Mouse (Mus musculus): Measurements from ENCODE around the gene E2f8. TPM values are rescaled to one million over a fixed set of nuclear protein-coding genes. Genes with fewer than 3 reads are reported as not detected.

E2f8 gene
- polyA plus RNA-seq, 1 experiment from 2014 or later: 23.0 TPM

GRCm38 (mm10) chr7:48909342-48909671, 27.9 kb upstream of the E2f8 start:
- H3K27ac ChIP-seq (ENCODE audit: poor library complexity, severe bottlenecking): no peak overlapping the region
- WGBS: 63% methylated on average over 4 of the region's 4 CpGs
- H3K4me1 ChIP-seq (replicated peaks): peaks cover 7% of the 10 kb centered on the region
- no peak overlapping the region for H3K4me3 ChIP-seq
- H3K4me2 ChIP-seq: no peak overlapping the region
- no peaks in the 10 kb centered on the region for H3K9me3 ChIP-seq (replicated peaks)
- no peak overlapping the region for H3K9ac ChIP-seq
- ATAC-seq (ENCODE audit: insufficient number of reproducible peaks, low FRiP score): no peak
- no peaks in the 10 kb centered on the region for H3K36me3 ChIP-seq
- H3K27me3 ChIP-seq (replicated peaks): no peaks in the 10 kb centered on the region

- Histone ChIP-seq H3K27me3 (replicated peaks) (no peaks in the 10 kb centered on the region), H3K36me3 (no peaks in the 10 kb centered on the region), H3K9me3 (replicated peaks) (no peaks in the 10 kb centered on the region), H3K4me1 (replicated peaks) (peaks cover 11% of the 10 kb centered on the region), H3K27ac (ENCODE audit: poor library complexity, severe bottlenecking) (no peak within 1 kb of the TSS), H3K9ac (no peak within 1 kb of the TSS), H3K4me2 (no peak within 1 kb of the TSS), H3K4me3 (no peak within 1 kb of the TSS)
- WGBS: 49% methylated on average over 8 of the region's 8 CpGs
- ATAC-seq (ENCODE audit: insufficient number of reproducible peaks, low FRiP score): no peak
Measured at GRCm38 (mm10) chr7:48908521-48909341, 27.3 kb upstream of the E2f8 start, which contains the start of gene Nav2. TSS of gene Nav2 (plus strand) at chr7:48908716.

GRCm38 (mm10) chr7:48902454-48902853, 21.1 kb upstream of the E2f8 start:
- no peaks in the 10 kb centered on the region for H3K27me3 ChIP-seq (replicated peaks)
- H3K36me3 ChIP-seq: no peaks in the 10 kb centered on the region
- H3K27ac ChIP-seq (ENCODE audit: poor library complexity, severe bottlenecking): no peak overlapping the region
- H3K4me1 ChIP-seq (replicated peaks): peaks cover 53% of the 10 kb centered on the region
- no peaks in the 10 kb centered on the region for H3K9me3 ChIP-seq (replicated peaks)
- H3K4me3 ChIP-seq: no peak overlapping the region
- no peak overlapping the region for H3K9ac ChIP-seq
- ATAC-seq (ENCODE audit: insufficient number of reproducible peaks, low FRiP score): no peak
- WGBS: 35% methylated on average over 2 of the region's 2 CpGs
- H3K4me2 ChIP-seq: no peak overlapping the region

- no peak for ATAC-seq (ENCODE audit: insufficient number of reproducible peaks, low FRiP score)
- Histone ChIP-seq H3K9me3 (replicated peaks) (no peaks in the 10 kb centered on the region), H3K4me2 (no peak overlapping the region), H3K4me1 (replicated peaks) (peaks cover 70% of the 10 kb centered on the region), H3K36me3 (no peaks in the 10 kb centered on the region), H3K9ac (no peak overlapping the region), H3K27me3 (replicated peaks) (no peaks in the 10 kb centered on the region), H3K4me3 (no peak overlapping the region), H3K27ac (ENCODE audit: poor library complexity, severe bottlenecking) (no peak overlapping the region)
- WGBS: 67% methylated on average over 8 of the region's 8 CpGs
Measured at GRCm38 (mm10) chr7:48900408-48901167, 19.2 kb upstream of the E2f8 start.

- no peaks in the 10 kb centered on the region for H3K36me3 ChIP-seq
- no peak overlapping the region for H3K9ac ChIP-seq
- peaks cover 78% of the 10 kb centered on the region for H3K4me1 ChIP-seq (replicated peaks)
- H3K9me3 ChIP-seq (replicated peaks): no peaks in the 10 kb centered on the region
- no peaks in the 10 kb centered on the region for H3K27me3 ChIP-seq (replicated peaks)
- no peak overlapping the region for H3K4me2 ChIP-seq
- no peak overlapping the region for H3K4me3 ChIP-seq
- ATAC-seq (ENCODE audit: insufficient number of reproducible peaks, low FRiP score): no peak
- peak overlapping the region; percentile 44; the same call in 1 of the 2 replicates for H3K27ac ChIP-seq (ENCODE audit: poor library complexity, severe bottlenecking)
- WGBS: 55% methylated on average over 9 of the region's 9 CpGs
Measured at GRCm38 (mm10) chr7:48898416-48898815, 17.0 kb upstream of the E2f8 start.

GRCm38 (mm10) chr7:48897539-48898163, 16.3 kb upstream of the E2f8 start:
- Histone ChIP-seq H3K4me3 (no peak overlapping the region), H3K36me3 (no peaks in the 10 kb centered on the region), H3K4me1 (replicated peaks) (peaks cover 71% of the 10 kb centered on the region), H3K9ac (no peak overlapping the region), H3K9me3 (replicated peaks) (no peaks in the 10 kb centered on the region), H3K27ac (ENCODE audit: poor library complexity, severe bottlenecking) (0 out of 2 replicates have a peak overlapping the region, but pooled peaks have one; percentile 23), H3K27me3 (replicated peaks) (no peaks in the 10 kb centered on the region), H3K4me2 (no peak overlapping the region)
- ATAC-seq (ENCODE audit: insufficient number of reproducible peaks, low FRiP score): no peak
- WGBS: 72% methylated on average over 24 of the region's 24 CpGs

GRCm38 (mm10) chr7:48896051-48896450, 14.7 kb upstream of the E2f8 start:
- Histone ChIP-seq H3K27ac (ENCODE audit: poor library complexity, severe bottlenecking) (peak overlapping the region; percentile 79), H3K9ac (no peak overlapping the region), H3K36me3 (no peaks in the 10 kb centered on the region), H3K4me1 (replicated peaks) (peaks cover 73% of the 10 kb centered on the region), H3K4me3 (no peak overlapping the region), H3K4me2 (peak overlapping the region; percentile 3; the same call in 1 of the 2 replicates), H3K9me3 (replicated peaks) (no peaks in the 10 kb centered on the region), H3K27me3 (replicated peaks) (no peaks in the 10 kb centered on the region)
- WGBS: 24% methylated on average over 4 of the region's 4 CpGs
- 0 out of 2 replicates have a peak, but pooled peaks have one; percentile 53 for ATAC-seq (ENCODE audit: insufficient number of reproducible peaks, low FRiP score)

- ATAC-seq (ENCODE audit: insufficient number of reproducible peaks, low FRiP score): no peak
- Histone ChIP-seq H3K4me2 (peak overlapping the region; percentile 3; the same call in 1 of the 2 replicates), H3K9ac (0 out of 2 replicates have a peak overlapping the region, but pooled peaks have one; percentile 23), H3K9me3 (replicated peaks) (no peaks in the 10 kb centered on the region), H3K4me3 (no peak overlapping the region), H3K36me3 (no peaks in the 10 kb centered on the region), H3K4me1 (replicated peaks) (peaks cover 68% of the 10 kb centered on the region), H3K27ac (ENCODE audit: poor library complexity, severe bottlenecking) (peak overlapping the region; percentile 79), H3K27me3 (replicated peaks) (no peaks in the 10 kb centered on the region)
- WGBS: 47% methylated on average over 4 of the region's 4 CpGs
Measured at GRCm38 (mm10) chr7:48895475-48895874, 14.1 kb upstream of the E2f8 start.

- Histone ChIP-seq H3K9ac (0 out of 2 replicates have a peak overlapping the region, but pooled peaks have one; percentile 2), H3K36me3 (no peaks in the 10 kb centered on the region), H3K4me2 (no peak overlapping the region), H3K9me3 (replicated peaks) (no peaks in the 10 kb centered on the region), H3K27ac (ENCODE audit: poor library complexity, severe bottlenecking) (peak overlapping the region; percentile 79), H3K4me1 (replicated peaks) (peaks cover 61% of the 10 kb centered on the region), H3K27me3 (replicated peaks) (no peaks in the 10 kb centered on the region), H3K4me3 (no peak overlapping the region)
- ATAC-seq (ENCODE audit: insufficient number of reproducible peaks, low FRiP score): no peak
- WGBS: 67% methylated on average over 6 of the region's 6 CpGs
Measured at GRCm38 (mm10) chr7:48894763-48895162, 13.4 kb upstream of the E2f8 start.

GRCm38 (mm10) chr7:48894152-48894551, 12.8 kb upstream of the E2f8 start:
- H3K27ac ChIP-seq (ENCODE audit: poor library complexity, severe bottlenecking): no peak overlapping the region
- no peaks in the 10 kb centered on the region for H3K9me3 ChIP-seq (replicated peaks)
- no peaks in the 10 kb centered on the region for H3K36me3 ChIP-seq
- WGBS: 2% methylated on average over 6 of the region's 6 CpGs
- peaks cover 55% of the 10 kb centered on the region for H3K4me1 ChIP-seq (replicated peaks)
- H3K4me3 ChIP-seq: no peak overlapping the region
- ATAC-seq (ENCODE audit: insufficient number of reproducible peaks, low FRiP score): no peak
- no peak overlapping the region for H3K4me2 ChIP-seq
- no peak overlapping the region for H3K9ac ChIP-seq
- no peaks in the 10 kb centered on the region for H3K27me3 ChIP-seq (replicated peaks)

- WGBS: 87% methylated on average over 7 of the region's 7 CpGs
- Histone ChIP-seq H3K27ac (ENCODE audit: poor library complexity, severe bottlenecking) (no peak overlapping the region), H3K36me3 (no peaks in the 10 kb centered on the region)
Measured at GRCm38 (mm10) chr7:48893093-48893492, 11.7 kb upstream of the E2f8 start.

More at GRCm38 (mm10) chr7:48893093-48893492, 11.7 kb upstream of the E2f8 start:
- H3K4me2 ChIP-seq: no peak overlapping the region
- no peak overlapping the region for H3K4me3 ChIP-seq
- ATAC-seq (ENCODE audit: insufficient number of reproducible peaks, low FRiP score): no peak
- H3K27me3 ChIP-seq (replicated peaks): no peaks in the 10 kb centered on the region
- H3K9me3 ChIP-seq (replicated peaks): no peaks in the 10 kb centered on the region
- H3K9ac ChIP-seq: no peak overlapping the region
- H3K4me1 ChIP-seq (replicated peaks): peaks cover 53% of the 10 kb centered on the region
